Mouse (Mus musculus) MEL (cell line): ENCODE measurements around the gene Gm21783. TPM values are rescaled to one million over a fixed set of nuclear protein-coding genes. Genes with fewer than 3 reads are reported as not detected.
"Not testable (repeated sequence)": the region's sequence is repeated elsewhere in the genome, so short reads cannot be mapped to it uniquely, and the experiment has no call there.

ENCODE experiments used
- DNase-seq: peaks from one replicate; pipeline ENCODE4 v3.0.0; 2011; ENCODE audit warnings: low read depth, low spot score
- H3K27ac ChIP-seq: 2 replicates; pipeline ENCODE4 v1.5.1; 2012; ENCODE audit warnings: low read depth, mild to moderate bottlenecking, control low read depth, low read length, moderate library complexity; ENCODE audit not compliant: control insufficient read depth
- H3K27me3 ChIP-seq, 2 experiments: fragments of 150-350 bp in 1 of 2; sonication (generic) in 1 of 2; 2 replicates each; pipeline ENCODE4 v1.6.1; 2012; ENCODE audit warnings: low read length in 2 of 2, mild to moderate bottlenecking in 2 of 2, improper control_type of control experiment in 1 of 2, moderate library complexity in 1 of 2; ENCODE audit not compliant: insufficient read depth in 2 of 2, control insufficient read depth in 1 of 2
- H3K36me3 ChIP-seq, 2 experiments: 2 replicates each; pipeline ENCODE4 v1.6.1; 2012 to 2014; ENCODE audit warnings: low read length in 2 of 2, improper control_type of control experiment in 1 of 2, inconsistent platforms in 1 of 2, mild to moderate bottlenecking in 1 of 2; ENCODE audit not compliant: insufficient read depth in 2 of 2, control insufficient read depth in 1 of 2
- H3K4me1 ChIP-seq, 2 experiments: fragments of 150-350 bp in 1 of 2; sonication (generic) in 1 of 2; 2 replicates each; pipeline ENCODE4 v1.6.1; 2012; ENCODE audit warnings: low read length in 2 of 2, improper control_type of control experiment in 1 of 2, mild to moderate bottlenecking in 1 of 2; ENCODE audit not compliant: insufficient read depth in 2 of 2, control insufficient read depth in 1 of 2
- H3K4me3 ChIP-seq, 2 experiments: fragments of 150-350 bp in 1 of 2; sonication (generic) in 1 of 2; 2 replicates each; pipeline ENCODE4 v1.5.1; 2012; ENCODE audit warnings: low read depth in 2 of 2, low read length in 2 of 2, mild to moderate bottlenecking in 2 of 2, moderate library complexity in 2 of 2, control low read depth in 1 of 2, improper control_type of control experiment in 1 of 2; ENCODE audit not compliant: control insufficient read depth in 1 of 2, insufficient read depth in 1 of 2
- H3K79me2 ChIP-seq: 2 replicates; pipeline ENCODE4 v1.6.1; 2012; ENCODE audit warnings: mild to moderate bottlenecking, low read length, moderate library complexity; ENCODE audit not compliant: control insufficient read depth, poor library complexity, insufficient read depth
- H3K9ac ChIP-seq: 2 replicates; pipeline ENCODE4 v1.6.1; 2012; ENCODE audit warnings: low read depth, mild to moderate bottlenecking, control low read depth, low read length, moderate library complexity; ENCODE audit not compliant: control insufficient read depth, poor library complexity, severe bottlenecking
- H3K9me3 ChIP-seq: fragments of 150-350 bp; sonication (generic); replicated peaks from 2 replicates; pipeline ENCODE4 v1.6.1; 2012; ENCODE audit warnings: mild to moderate bottlenecking, low read length, improper control_type of control experiment, moderate library complexity; ENCODE audit not compliant: insufficient read depth
- polyA plus RNA-seq, 2 experiments: library from polyadenylated mRNA; stranded (reverse) in 1 of 2; unstranded in 1 of 2; fragments of >175 nt in 1 of 2; fragments of >200 nt in 1 of 2; gene quantifications; 2 replicates each; pipeline versions ENCODE4 v1.2.1 to v1.2.4; 2012; ENCODE audit warnings: low replicate concordance in 2 of 2, low read depth in 1 of 2; ENCODE audit not compliant: insufficient read length in 2 of 2, insufficient read depth in 1 of 2, missing spikeins in 1 of 2
- total RNA-seq: library from RNA; depleted of rRNA; stranded (reverse); fragments of 300-350 nt; gene quantifications from 2 replicates; pipeline ENCODE4 v1.2.3, GENCODE M21; 2012; rRNA removed

The Gm21783 gene
- total RNA-seq (not detected in 2 replicates), polyA plus RNA-seq (not detected)

- H3K27me3 ChIP-seq, DNase-seq, H3K4me1 ChIP-seq, H3K4me3 ChIP-seq, H3K9ac ChIP-seq, H3K36me3 ChIP-seq, H3K27ac ChIP-seq, H3K9me3 ChIP-seq, H3K79me2 ChIP-seq: not testable (repeated sequence)
These were observed at the start of gene Gm21783 for GRCm38 (mm10) chrY:44981163-44981562. Gene Gm21783, minus strand, starts transcription at chrY:44981263.
